Mouse (Mus musculus): ENCODE results near the gene Caprin2. TPM values are rescaled to one million over a fixed set of nuclear protein-coding genes. Genes with fewer than 3 reads are reported as not detected.

Caprin2 gene
- total and polyA plus RNA-seq, 2 experiments from 2014 or later, result 4.1 to 16.9 TPM

GRCm38 (mm10) chr6:148906958-148907357 lies 10.9 kb upstream of the Caprin2 start:
- H3K4me3 ChIP-seq (ENCODE audit: low read depth, low read length), result no peak overlapping the region
- H3K9ac ChIP-seq, result no peak overlapping the region
- no peaks in the 10 kb centered on the region for H3K9me3 ChIP-seq (ENCODE audit: low read length)
- no peaks in the 10 kb centered on the region for H3K4me1 ChIP-seq (ENCODE audit: insufficient read depth)
- no peak for DNase-seq
- H3K36me3 ChIP-seq (ENCODE audit: insufficient read depth), result no peaks in the 10 kb centered on the region
- no peak for ATAC-seq
- H3K4me2 ChIP-seq (ENCODE audit: low read depth), result no peak overlapping the region
- no peaks in the 10 kb centered on the region for H3K27me3 ChIP-seq (ENCODE audit: insufficient read depth, low read length)
- TF ChIP-seq CTCF (IDR thresholded peaks at IDR 0.05; ENCODE audit: low read depth), result no peak
- WGBS, result 92% methylated on average over 9 of the region's 9 CpGs
- no peak overlapping the region for H3K27ac ChIP-seq (ENCODE audit: low read depth, low read length)

GRCm38 (mm10) chr6:148902728-148903127 lies 6.7 kb upstream of the Caprin2 start:
- H3K4me3 ChIP-seq (ENCODE audit: low read depth, low read length), result no peak overlapping the region

GRCm38 (mm10) chr6:148896507-148896851 lies 442 bp upstream of the Caprin2 start:
- WGBS, result 51% methylated on average over 6 of the region's 6 CpGs
- Histone ChIP-seq H3K27ac (ENCODE audit: low read depth, low read length) (peak overlapping the region; percentile 87), H3K9me3 (ENCODE audit: low read length) (no peaks in the 10 kb centered on the region), H3K4me3 (ENCODE audit: low read depth, low read length) (peak overlapping the region; percentile 70), H3K36me3 (ENCODE audit: insufficient read depth) (no peaks in the 10 kb centered on the region), H3K4me1 (ENCODE audit: insufficient read depth) (no peaks in the 10 kb centered on the region; the same call in 1 of the 2 replicates), H3K27me3 (ENCODE audit: insufficient read depth, low read length) (no peaks in the 10 kb centered on the region), H3K4me2 (ENCODE audit: low read depth) (peak overlapping the region; percentile 92), H3K9ac (peak overlapping the region; percentile 72)
- no peak for TF ChIP-seq CTCF (IDR thresholded peaks at IDR 0.05; ENCODE audit: low read depth)
- ATAC-seq, result peak; percentile 30
- no peak for DNase-seq

More at GRCm38 (mm10) chr6:148902728-148903127, 6.7 kb upstream of the Caprin2 start:
- no peak overlapping the region for H3K4me2 ChIP-seq (ENCODE audit: low read depth)
- H3K9me3 ChIP-seq (ENCODE audit: low read length), result no peaks in the 10 kb centered on the region
- WGBS, result 64% methylated on average over 3 of the region's 3 CpGs
- ATAC-seq (no peak), DNase-seq (no peak)
- no peak overlapping the region for H3K9ac ChIP-seq
- TF ChIP-seq CTCF (IDR thresholded peaks at IDR 0.05; ENCODE audit: low read depth), result no peak
- H3K4me1 ChIP-seq (ENCODE audit: insufficient read depth), result no peaks in the 10 kb centered on the region
- no peaks in the 10 kb centered on the region for H3K27me3 ChIP-seq (ENCODE audit: insufficient read depth, low read length)
- H3K36me3 ChIP-seq (ENCODE audit: insufficient read depth), result no peaks in the 10 kb centered on the region
- H3K27ac ChIP-seq (ENCODE audit: low read depth, low read length), result no peak overlapping the region

- H3K4me3 ChIP-seq (ENCODE audit: low read depth, low read length), result peak overlapping the region; percentile 70
- 0 out of 2 replicates have a peak, but pooled peaks have one; percentile 31 for TF ChIP-seq CTCF (IDR thresholded peaks at IDR 0.05; ENCODE audit: low read depth)
- H3K4me1 ChIP-seq (ENCODE audit: insufficient read depth), result no peaks in the 10 kb centered on the region; the same call in 1 of the 2 replicates
- H3K9me3 ChIP-seq (ENCODE audit: low read length), result no peaks in the 10 kb centered on the region
- peak overlapping the region; percentile 92 for H3K4me2 ChIP-seq (ENCODE audit: low read depth)
- WGBS, result 14% methylated on average over 18 of the region's 18 CpGs
- H3K9ac ChIP-seq, result peak overlapping the region; percentile 72
- ATAC-seq, result no peak
- peak; percentile 4 for DNase-seq
- peak overlapping the region; percentile 87; the same call in 1 of the 2 replicates for H3K27ac ChIP-seq (ENCODE audit: low read depth, low read length)
- no peaks in the 10 kb centered on the region for H3K27me3 ChIP-seq (ENCODE audit: insufficient read depth, low read length)
- no peaks in the 10 kb centered on the region for H3K36me3 ChIP-seq (ENCODE audit: insufficient read depth)
Measured at GRCm38 (mm10) chr6:148894888-148895772, 907 bp downstream of the Caprin2 start.

- ATAC-seq (no peak), DNase-seq (no peak)
- no peak for TF ChIP-seq CTCF (IDR thresholded peaks at IDR 0.05; ENCODE audit: low read depth)
- no peak overlapping the region for H3K27ac ChIP-seq (ENCODE audit: low read depth, low read length)
- H3K9ac ChIP-seq, result no peak overlapping the region
- no peaks in the 10 kb centered on the region for H3K27me3 ChIP-seq (ENCODE audit: insufficient read depth, low read length)
- H3K4me2 ChIP-seq (ENCODE audit: low read depth), result no peak overlapping the region
- 100% methylated on average over 1 of the region's 1 CpGs for WGBS
- H3K36me3 ChIP-seq (ENCODE audit: insufficient read depth), result peaks cover 4% of the 10 kb centered on the region; the same call in 1 of the 2 replicates
- no peak overlapping the region for H3K4me3 ChIP-seq (ENCODE audit: low read depth, low read length)
- H3K4me1 ChIP-seq (ENCODE audit: insufficient read depth), result no peaks in the 10 kb centered on the region
- no peaks in the 10 kb centered on the region for H3K9me3 ChIP-seq (ENCODE audit: low read length)
Measured at GRCm38 (mm10) chr6:148873911-148874310, 22.1 kb downstream of the Caprin2 start.

GRCm38 (mm10) chr6:148845629-148846028 lies 50.4 kb downstream of the Caprin2 start:
- H3K4me1 ChIP-seq (ENCODE audit: insufficient read depth), result no peaks in the 10 kb centered on the region
- ATAC-seq (no peak), DNase-seq (no peak)
- no peak overlapping the region for H3K9ac ChIP-seq
- TF ChIP-seq CTCF (IDR thresholded peaks at IDR 0.05; ENCODE audit: low read depth), result no peak
- H3K36me3 ChIP-seq (ENCODE audit: insufficient read depth), result no peaks in the 10 kb centered on the region
- no peak overlapping the region for H3K27ac ChIP-seq (ENCODE audit: low read depth, low read length)
- H3K9me3 ChIP-seq (ENCODE audit: low read length), result no peaks in the 10 kb centered on the region
- no peak overlapping the region for H3K4me2 ChIP-seq (ENCODE audit: low read depth)
- H3K27me3 ChIP-seq (ENCODE audit: insufficient read depth, low read length), result no peaks in the 10 kb centered on the region
- no peak overlapping the region for H3K4me3 ChIP-seq (ENCODE audit: low read depth, low read length)

- Histone ChIP-seq H3K36me3 (ENCODE audit: insufficient read depth) (no peaks in the 10 kb centered on the region), H3K9ac (no peak overlapping the region), H3K27me3 (ENCODE audit: insufficient read depth, low read length) (no peaks in the 10 kb centered on the region), H3K27ac (ENCODE audit: low read depth, low read length) (no peak overlapping the region), H3K4me3 (ENCODE audit: low read depth, low read length) (no peak overlapping the region), H3K4me1 (ENCODE audit: insufficient read depth) (no peaks in the 10 kb centered on the region), H3K9me3 (ENCODE audit: low read length) (no peaks in the 10 kb centered on the region), H3K4me2 (ENCODE audit: low read depth) (no peak overlapping the region)
- ATAC-seq (no peak), DNase-seq (no peak)
- no peak for TF ChIP-seq CTCF (IDR thresholded peaks at IDR 0.05; ENCODE audit: low read depth)
- 98% methylated on average over 1 of the region's 1 CpGs for WGBS
Measured at GRCm38 (mm10) chr6:148841760-148842159, 54.3 kb downstream of the Caprin2 start.

Measured in forebrain, postnatal 0 days (tissue).